Mouse (Mus musculus) liver, adult 2 months (tissue): Measurements from ENCODE around the gene Zc3h13. TPM values are rescaled to one million over a fixed set of nuclear protein-coding genes. Genes with fewer than 3 reads are reported as not detected.

ENCODE experiments used
- DNase-seq: peaks from one replicate; pipeline ENCODE4 v3.0.0-alpha.2; 2011; ENCODE audit warnings: low read depth, low spot score; ENCODE audit errors: extremely low read depth
- H3K27ac ChIP-seq: fragments of 200-500 bp; replicated peaks from 2 replicates; pipeline ENCODE4 v1.5.1; 2012; ENCODE audit warnings: low read depth, mild to moderate bottlenecking, control low read depth, inconsistent platforms, low read length; ENCODE audit not compliant: insufficient read depth
- H3K27me3 ChIP-seq: fragments of 200-500 bp; 2 replicates; pipeline ENCODE4 v1.6.1; 2012; ENCODE audit warnings: mild to moderate bottlenecking, moderate library complexity, low read length, inconsistent platforms; ENCODE audit not compliant: control insufficient read depth, insufficient read depth
- H3K36me3 ChIP-seq: fragments of 200-500 bp; 2 replicates; pipeline ENCODE4 v1.6.1; 2012; ENCODE audit warnings: low read length, inconsistent platforms; ENCODE audit not compliant: control insufficient read depth, insufficient read depth
- H3K4me1 ChIP-seq: fragments of 200-500 bp; 2 replicates; pipeline ENCODE4 v1.6.1; 2011; ENCODE audit warnings: low read length; ENCODE audit not compliant: control insufficient read depth, insufficient read depth
- H3K4me3 ChIP-seq: fragments of 200-500 bp; 2 replicates; pipeline ENCODE4 v1.5.1; 2011; ENCODE audit warnings: low read depth, mild to moderate bottlenecking, control low read depth, low read length, moderate library complexity; ENCODE audit not compliant: insufficient read depth
- H3K79me2 ChIP-seq: fragments of 200-500 bp; 2 replicates; pipeline ENCODE4 v1.6.1; 2012; ENCODE audit warnings: inconsistent platforms, mild to moderate bottlenecking, low read length, moderate library complexity; ENCODE audit not compliant: control insufficient read depth, insufficient read depth
- H3K9ac ChIP-seq: fragments of 200-500 bp; 2 replicates; pipeline ENCODE4 v1.6.1; 2012; ENCODE audit warnings: low read depth, mild to moderate bottlenecking, control low read depth, inconsistent platforms, low read length
- CTCF ChIP-seq: fragments of 200-500 bp; IDR thresholded peaks from 2 replicates; pipeline ENCODE4 v1.5.1; 2011; ENCODE audit warnings: low read depth, low read length, control low read depth
- POLR2A ChIP-seq: fragments of 200-500 bp; IDR thresholded peaks from 2 replicates; pipeline ENCODE4 v1.6.1; 2011; ENCODE audit warnings: low read length, control low read depth; ENCODE audit not compliant: insufficient read depth; ENCODE audit errors: extremely low read depth
- WGBS: fragments of 180-500 bp; shearing (Covaris S2); methylation state at CpG from one replicate; pipeline ENCODE4 v1.1.7; 2018; 5-methylcytosine and 5-hydroxymethylcytosine counted together
- polyA plus RNA-seq: library from polyadenylated mRNA; depleted of rRNA; stranded (reverse); fragments of >200 nt; gene quantifications from 2 replicates; pipeline ENCODE4 v1.2.3, GENCODE M21; 2012
- total RNA-seq: library from RNA; depleted of rRNA; stranded (reverse); fragments of >200 nt; gene quantifications from 2 replicates; pipeline ENCODE4 v1.2.3, GENCODE M21; 2014

The Zc3h13 gene
- total and polyA plus RNA-seq, 2 experiments: 6.1 to 13.5 TPM

DNA sequence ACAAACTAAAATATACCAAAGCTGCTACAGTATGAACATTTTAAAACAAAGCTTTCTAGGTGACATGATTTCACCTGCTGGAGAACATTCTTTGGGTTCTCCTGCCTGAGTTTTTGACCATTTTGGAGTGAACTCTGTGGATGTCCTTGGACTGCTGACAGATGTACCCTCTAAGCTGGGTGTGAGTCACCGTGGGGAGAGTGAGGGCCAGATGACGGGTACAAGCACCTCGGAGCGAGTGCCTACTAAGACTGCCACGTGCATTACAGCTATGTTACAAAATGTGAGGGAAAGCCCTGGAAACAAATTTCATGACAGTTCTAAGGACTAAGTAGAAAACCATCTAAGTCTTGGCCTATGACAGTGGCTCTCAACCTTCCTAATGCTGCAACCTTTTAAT, 14.6 kb upstream of the Zc3h13 start:
- H3K9ac ChIP-seq: no peak overlapping the region
- no peaks in the 10 kb centered on the region for H3K4me1 ChIP-seq
- TF ChIP-seq POLR2A: no peak
- no peak for TF ChIP-seq CTCF
- H3K79me2 ChIP-seq: no peaks in the 10 kb centered on the region; the same call in 1 of the 2 replicates
- no peaks in the 10 kb centered on the region for H3K27me3 ChIP-seq
- no peak overlapping the region for H3K4me3 ChIP-seq
- H3K36me3 ChIP-seq: peaks cover 82% of the 10 kb centered on the region
- whole genome bisulfite sequencing: 82% methylated on average over 5 of the region's 5 CpGs
- no peak for DNase-seq
- H3K27ac ChIP-seq: no peak overlapping the region

DNA sequence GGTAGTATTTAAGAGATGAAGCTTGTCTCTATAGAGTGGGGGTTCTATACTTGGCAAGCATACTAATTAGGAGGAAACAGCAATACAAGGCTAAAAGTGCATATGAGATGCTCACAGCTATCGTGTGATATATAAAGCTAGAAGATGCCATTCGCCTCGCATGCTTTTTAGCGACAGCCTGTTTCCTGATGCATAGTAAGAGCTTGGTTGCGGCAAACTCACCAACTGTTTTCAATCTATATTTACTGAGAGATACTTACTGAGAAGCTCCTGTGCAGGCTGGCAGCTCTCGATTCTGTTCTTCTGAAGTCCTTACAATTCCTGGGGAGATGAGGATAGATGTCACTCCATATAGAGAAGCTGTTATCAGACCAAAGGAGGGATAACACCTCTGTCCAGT, 4.5 kb upstream of the Zc3h13 start:
- Histone ChIP-seq H3K27me3 (no peaks in the 10 kb centered on the region), H3K79me2 (no peaks in the 10 kb centered on the region), H3K9ac (no peak overlapping the region), H3K36me3 (peaks cover 49% of the 10 kb centered on the region), H3K4me1 (peaks cover 2% of the 10 kb centered on the region; the same call in 1 of the 2 replicates), H3K27ac (no peak overlapping the region), H3K4me3 (no peak overlapping the region; the same call in 1 of the 2 replicates)
- no peak for DNase-seq
- WGBS: 85% methylated on average over 6 of the region's 6 CpGs
- TF ChIP-seq POLR2A (no peak), CTCF (no peak)

DNA sequence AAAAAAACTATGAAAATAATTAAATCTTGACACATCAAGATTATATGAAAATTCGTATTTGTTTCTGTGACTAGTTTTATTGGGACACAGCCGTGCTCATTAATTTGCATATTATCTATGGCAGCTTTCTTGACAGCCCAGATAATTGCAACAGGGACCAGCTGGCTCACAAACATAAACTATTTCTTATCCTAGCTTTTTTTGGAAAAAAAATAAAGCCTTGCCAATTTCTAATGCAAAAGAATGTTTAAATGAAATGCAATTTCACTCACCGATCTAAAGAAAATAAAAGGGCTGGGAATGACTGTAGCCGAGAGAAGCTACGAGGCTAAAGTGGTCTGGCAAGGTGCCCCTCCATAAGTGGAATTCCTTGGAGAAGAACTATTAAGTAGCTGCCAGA, 3.8 kb upstream of the Zc3h13 start:
- 85% methylated on average over 5 of the region's 5 CpGs for WGBS
- TF ChIP-seq CTCF: no peak
- no peak for TF ChIP-seq POLR2A
- H3K27me3 ChIP-seq: no peaks in the 10 kb centered on the region
- H3K27ac ChIP-seq: no peak overlapping the region
- no peak for DNase-seq
- peaks cover 42% of the 10 kb centered on the region for H3K36me3 ChIP-seq
- no peak overlapping the region for H3K9ac ChIP-seq
- H3K4me1 ChIP-seq: peaks cover 2% of the 10 kb centered on the region; the same call in 1 of the 2 replicates
- no peak overlapping the region for H3K4me3 ChIP-seq
- no peaks in the 10 kb centered on the region; the same call in 1 of the 2 replicates for H3K79me2 ChIP-seq

DNA sequence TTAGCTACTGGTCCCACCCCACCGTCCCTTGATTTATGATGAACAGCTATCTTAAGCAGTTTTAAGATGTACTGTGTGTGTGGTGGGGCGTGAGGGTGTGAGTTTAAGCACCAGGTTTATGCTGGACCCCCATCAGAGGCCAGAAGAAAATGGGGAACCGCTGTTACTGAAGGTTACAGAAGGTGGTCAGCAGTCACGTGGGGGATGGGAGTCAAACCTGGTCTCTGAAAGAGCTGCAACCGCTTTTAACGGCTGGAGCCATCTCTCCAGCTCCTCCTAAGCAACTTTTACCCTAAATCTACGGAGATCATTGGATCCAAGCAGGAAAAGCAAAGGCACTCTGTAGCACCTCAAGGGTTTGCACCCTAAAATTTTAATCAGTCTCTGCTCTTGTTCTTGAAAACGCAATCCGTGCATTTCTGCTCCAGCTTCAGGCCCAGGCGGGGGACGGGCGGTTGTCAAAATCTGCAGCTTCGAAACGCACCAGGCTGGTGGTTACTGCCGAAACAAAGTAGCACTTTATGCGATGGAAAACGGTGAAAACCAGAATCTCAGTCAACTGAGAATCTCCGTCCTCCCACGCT, 472 bp upstream of the Zc3h13 start:
- H3K27me3 ChIP-seq: no peaks in the 10 kb centered on the region
- no peak for DNase-seq
- peak overlapping the region; percentile 68 for H3K27ac ChIP-seq
- H3K36me3 ChIP-seq: peaks cover 17% of the 10 kb centered on the region
- TF ChIP-seq CTCF (no peak), POLR2A (no peak)
- peaks cover 5% of the 10 kb centered on the region; the same call in 1 of the 2 replicates for H3K79me2 ChIP-seq
- peaks cover 2% of the 10 kb centered on the region; the same call in 1 of the 2 replicates for H3K4me1 ChIP-seq
- peak overlapping the region; percentile 63 for H3K9ac ChIP-seq
- 15% methylated on average over 19 of the region's 19 CpGs for WGBS
- peak overlapping the region; percentile 94 for H3K4me3 ChIP-seq

GRCm38 (mm10) chr14:75301081-75301480, 16.9 kb downstream of the Zc3h13 start:
- Histone ChIP-seq H3K36me3 (peaks cover 4% of the 10 kb centered on the region; the same call in 1 of the 2 replicates), H3K27ac (no peak overlapping the region), H3K4me3 (no peak overlapping the region), H3K9ac (no peak overlapping the region), H3K27me3 (no peaks in the 10 kb centered on the region), H3K79me2 (peaks cover 6% of the 10 kb centered on the region; the same call in 1 of the 2 replicates), H3K4me1 (no peaks in the 10 kb centered on the region)
- 91% methylated on average over 1 of the region's 1 CpGs for WGBS
- DNase-seq: no peak
- TF ChIP-seq POLR2A: no peak
- no peak for TF ChIP-seq CTCF

- peaks cover 6% of the 10 kb centered on the region; the same call in 1 of the 2 replicates for H3K79me2 ChIP-seq
- WGBS: 84% methylated on average over 5 of the region's 5 CpGs
Observed at GRCm38 (mm10) chr14:75303807-75304206, 19.6 kb downstream of the Zc3h13 start.

More at GRCm38 (mm10) chr14:75303807-75304206, 19.6 kb downstream of the Zc3h13 start:
- TF ChIP-seq CTCF (no peak), POLR2A (no peak)
- H3K4me1 ChIP-seq: no peaks in the 10 kb centered on the region
- DNase-seq: no peak
- no peak overlapping the region for H3K4me3 ChIP-seq
- H3K27me3 ChIP-seq: no peaks in the 10 kb centered on the region
- H3K9ac ChIP-seq: no peak overlapping the region
- peaks cover 7% of the 10 kb centered on the region for H3K36me3 ChIP-seq
- H3K27ac ChIP-seq: no peak overlapping the region
